Mouse (Mus musculus) hindbrain, embryonic 14.5 days (tissue): ENCODE measurements around the gene Cchcr1. TPM values are rescaled to one million over a fixed set of nuclear protein-coding genes. Genes with fewer than 3 reads are reported as not detected.
"Not testable (repeated sequence)": the region's sequence is repeated elsewhere in the genome, so short reads cannot be mapped to it uniquely, and the experiment has no call there.

Experiments
- ATAC-seq: fragments of 200-750 bp; cut with Nextera tagmentation; 2 replicates; pipeline ENCODE4 v1.8.0; 2017; ENCODE audit warnings: moderate number of reproducible peaks, mild to moderate bottlenecking, moderate TSS enrichment, moderate library complexity; ENCODE audit not compliant: low FRiP score
- DNase-seq: peaks from one replicate; pipeline ENCODE4 v3.0.0-alpha.2; 2015; ENCODE audit warnings: low spot score
- H3K27ac ChIP-seq: fragments of 300-500 bp; sonication (generic); 2 replicates; pipeline ENCODE4 v1.5.1; 2014; ENCODE audit warnings: mild to moderate bottlenecking, moderate library complexity
- H3K27me3 ChIP-seq: fragments of 300-500 bp; sonication (generic); 2 replicates; pipeline ENCODE4 v1.6.1; 2014; ENCODE audit warnings: mild to moderate bottlenecking, low read length, mixed read lengths; ENCODE audit not compliant: control insufficient read depth, insufficient read depth
- H3K36me3 ChIP-seq: fragments of 300-500 bp; sonication (generic); replicated peaks from 2 replicates; pipeline ENCODE4 v1.6.1; 2014; ENCODE audit not compliant: control insufficient read depth, insufficient read depth
- H3K4me1 ChIP-seq: fragments of 300-500 bp; sonication (generic); replicated peaks from 2 replicates; pipeline ENCODE4 v1.6.1; 2014; ENCODE audit warnings: antibody characterized with exemption, low read length, mixed read lengths; ENCODE audit not compliant: control insufficient read depth, insufficient read depth
- H3K4me2 ChIP-seq: fragments of 300-500 bp; sonication (generic); replicated peaks from 2 replicates; pipeline ENCODE4 v1.6.1; 2014; ENCODE audit warnings: mild to moderate bottlenecking, moderate library complexity
- H3K4me3 ChIP-seq: fragments of 300-500 bp; sonication (generic); replicated peaks from 2 replicates; pipeline ENCODE4 v1.5.1; 2014; ENCODE audit warnings: mild to moderate bottlenecking, low read length
- H3K9ac ChIP-seq: fragments of 300-500 bp; sonication (generic); 2 replicates; pipeline ENCODE4 v1.6.1; 2014
- H3K9me3 ChIP-seq: fragments of 300-500 bp; sonication (generic); 2 replicates; pipeline ENCODE4 v1.6.1; 2016; ENCODE audit warnings: low read length; ENCODE audit not compliant: control insufficient read depth
- WGBS: fragments of 180-500 bp; shearing (Covaris S2); extraction: QIAGEN DNeasy Blood & Tissue Kit; methylation state at CpG from one replicate; pipeline ENCODE4 v1.1.7; 2014; 5-methylcytosine and 5-hydroxymethylcytosine counted together
- polyA plus RNA-seq: library from polyadenylated mRNA; unstranded; fragments of >200 nt; fragmentation: Nextera tagmentation; extraction: Ambion mirVana; gene quantifications from 2 replicates; pipeline ENCODE4 v1.2.1, GENCODE M21; 2014

The Cchcr1 gene
- polyA plus RNA-seq, result 2.8 and 3.5 TPM in 2 replicates

- 0 out of 2 replicates have a peak, but pooled peaks cover 3% of the 10 kb centered on the region for H3K36me3 ChIP-seq
- 0 out of 2 replicates have a peak, but pooled peaks cover 4% of the 10 kb centered on the region for H3K27me3 ChIP-seq
- peak; percentile 94 for ATAC-seq
- no peaks in the 10 kb centered on the region for H3K9me3 ChIP-seq
- H3K9ac ChIP-seq, result peak within 1 kb of the TSS; percentile 42
- H3K4me3 ChIP-seq, result peak within 1 kb of the TSS; percentile 44
- under 1% methylated on average over 67 of the region's 67 CpGs for WGBS
- H3K27ac ChIP-seq, result no peak within 1 kb of the TSS
- peak; percentile 94 for DNase-seq
- peak within 1 kb of the TSS; percentile 80 for H3K4me2 ChIP-seq
- peaks cover 15% of the 10 kb centered on the region for H3K4me1 ChIP-seq
Observed at GRCm38 (mm10) chr17:35516652-35517500, at the start of gene Cchcr1, which contains the start of gene Tcf19. Cchcr1 (plus strand) TSS chr17:35517100. Tcf19 (minus strand) TSS chr17:35516824.

GRCm38 (mm10) chr17:35468936-35469335 lies 48.0 kb upstream of the Cchcr1 start:
- H3K9me3 ChIP-seq, H3K4me1 ChIP-seq, ATAC-seq, H3K9ac ChIP-seq, H3K4me3 ChIP-seq, H3K27ac ChIP-seq, H3K36me3 ChIP-seq, DNase-seq, H3K4me2 ChIP-seq: not testable (repeated sequence)
- peaks cover 22% of the 10 kb centered on the region for H3K27me3 ChIP-seq
- WGBS, result 53% methylated on average over 3 of the region's 3 CpGs

GRCm38 (mm10) chr17:35469842-35470751 lies 46.8 kb upstream of the Cchcr1 start, which contains the start of gene H2-Q10:
H2-Q10 (plus strand) TSS chr17:35470089.
- ATAC-seq (no peak; the same call in 1 of the 2 replicates), DNase-seq (no peak)
- peak within 1 kb of the TSS; percentile 41 for H3K4me3 ChIP-seq
- H3K27ac ChIP-seq, result no peak within 1 kb of the TSS
- peaks cover 22% of the 10 kb centered on the region for H3K27me3 ChIP-seq
- no peaks in the 10 kb centered on the region for H3K9me3 ChIP-seq
- no peaks in the 10 kb centered on the region for H3K36me3 ChIP-seq
- under 1% methylated on average over 75 of the region's 80 CpGs for WGBS
- peak within 1 kb of the TSS; percentile 61 for H3K4me2 ChIP-seq
- 0 out of 2 replicates have a peak, but pooled peaks cover 8% of the 10 kb centered on the region for H3K4me1 ChIP-seq
- peak within 1 kb of the TSS; percentile 39 for H3K9ac ChIP-seq

GRCm38 (mm10) chr17:35484066-35484465 lies 32.8 kb upstream of the Cchcr1 start:
- DNase-seq (peak; percentile 82), ATAC-seq (no peak)
- Histone ChIP-seq H3K27ac (no peak overlapping the region), H3K9me3 (no peaks in the 10 kb centered on the region), H3K36me3 (no peaks in the 10 kb centered on the region), H3K4me2 (no peak overlapping the region), H3K4me1 (no peaks in the 10 kb centered on the region), H3K9ac (no peak overlapping the region), H3K27me3 (no peaks in the 10 kb centered on the region), H3K4me3 (no peak overlapping the region)
- under 1% methylated on average over 9 of the region's 9 CpGs for WGBS

- H3K4me3 ChIP-seq, result no peak overlapping the region
- DNase-seq, result peak; percentile 21
- H3K4me1 ChIP-seq, result no peaks in the 10 kb centered on the region
- no peaks in the 10 kb centered on the region for H3K9me3 ChIP-seq
- ATAC-seq, result no peak
- 24% methylated on average over 4 of the region's 4 CpGs for WGBS
- H3K9ac ChIP-seq, result no peak overlapping the region
- H3K27ac ChIP-seq, result no peak overlapping the region
- H3K36me3 ChIP-seq, result no peaks in the 10 kb centered on the region
- H3K27me3 ChIP-seq, result no peaks in the 10 kb centered on the region
- H3K4me2 ChIP-seq, result no peak overlapping the region
Observed at GRCm38 (mm10) chr17:35485702-35486101, 31.2 kb upstream of the Cchcr1 start.

GRCm38 (mm10) chr17:35486726-35487125 lies 30.2 kb upstream of the Cchcr1 start:
- no peak for ATAC-seq
- H3K4me2 ChIP-seq, result no peak overlapping the region
- no peak overlapping the region for H3K4me3 ChIP-seq
- H3K27ac ChIP-seq, result no peak overlapping the region
- no peak overlapping the region for H3K9ac ChIP-seq
- no peaks in the 10 kb centered on the region for H3K4me1 ChIP-seq
- no peaks in the 10 kb centered on the region for H3K36me3 ChIP-seq
- H3K9me3 ChIP-seq, result no peaks in the 10 kb centered on the region
- 60% methylated on average over 10 of the region's 10 CpGs for WGBS
- no peak for DNase-seq
- H3K27me3 ChIP-seq, result no peaks in the 10 kb centered on the region

- ATAC-seq (no peak), DNase-seq (no peak)
- no peaks in the 10 kb centered on the region for H3K36me3 ChIP-seq
- no peak overlapping the region for H3K9ac ChIP-seq
- no peaks in the 10 kb centered on the region for H3K9me3 ChIP-seq
- no peaks in the 10 kb centered on the region for H3K4me1 ChIP-seq
- no peak overlapping the region for H3K4me2 ChIP-seq
- no peak overlapping the region for H3K4me3 ChIP-seq
- no peaks in the 10 kb centered on the region for H3K27me3 ChIP-seq
- 95% methylated on average over 2 of the region's 2 CpGs for WGBS
- no peak overlapping the region for H3K27ac ChIP-seq
Observed at GRCm38 (mm10) chr17:35488041-35488440, 28.9 kb upstream of the Cchcr1 start.

GRCm38 (mm10) chr17:35490320-35490719 lies 26.6 kb upstream of the Cchcr1 start:
- H3K36me3 ChIP-seq, result no peaks in the 10 kb centered on the region
- no peaks in the 10 kb centered on the region for H3K4me1 ChIP-seq
- no peaks in the 10 kb centered on the region for H3K9me3 ChIP-seq
- no peaks in the 10 kb centered on the region for H3K27me3 ChIP-seq
- H3K9ac ChIP-seq, result no peak overlapping the region
- no peak for ATAC-seq
- no peak overlapping the region for H3K4me3 ChIP-seq
- 54% methylated on average over 5 of the region's 5 CpGs for WGBS
- DNase-seq, result no peak
- H3K4me2 ChIP-seq, result no peak overlapping the region
- no peak overlapping the region for H3K27ac ChIP-seq

GRCm38 (mm10) chr17:35497124-35497523 lies 19.8 kb upstream of the Cchcr1 start:
- Histone ChIP-seq H3K9ac (no peak overlapping the region), H3K4me2 (no peak overlapping the region), H3K4me3 (no peak overlapping the region), H3K27me3 (no peaks in the 10 kb centered on the region), H3K9me3 (no peaks in the 10 kb centered on the region), H3K27ac (no peak overlapping the region), H3K36me3 (no peaks in the 10 kb centered on the region), H3K4me1 (no peaks in the 10 kb centered on the region)
- DNase-seq (no peak), ATAC-seq (no peak)
- WGBS, result 96% methylated on average over 7 of the region's 7 CpGs
